Mouse (Mus musculus) forebrain, embryonic 16.5 days (tissue): ENCODE results near the gene Dhx33. TPM values are rescaled to one million over a fixed set of nuclear protein-coding genes. Genes with fewer than 3 reads are reported as not detected.

Experiments
- ATAC-seq: fragments of 200-750 bp; cut with Nextera tagmentation; 2 replicates; pipeline ENCODE4 v1.8.0; 2017; ENCODE audit warnings: mild to moderate bottlenecking, moderate library complexity
- H3K27ac ChIP-seq: fragments of 300-500 bp; sonication (generic); 2 replicates; pipeline ENCODE4 v1.5.1; 2014; ENCODE audit warnings: low read length, control low read depth
- H3K27me3 ChIP-seq: fragments of 300-500 bp; sonication (generic); replicated peaks from 2 replicates; pipeline ENCODE4 v1.6.1; 2014; ENCODE audit warnings: low read length; ENCODE audit not compliant: control insufficient read depth, insufficient read depth
- H3K36me3 ChIP-seq: fragments of 300-500 bp; sonication (generic); 2 replicates; pipeline ENCODE4 v1.6.1; 2014; ENCODE audit not compliant: control insufficient read depth, insufficient read depth
- H3K4me1 ChIP-seq: fragments of 300-500 bp; sonication (generic); replicated peaks from 2 replicates; pipeline ENCODE4 v1.6.1; 2014; ENCODE audit warnings: low read length; ENCODE audit not compliant: control insufficient read depth, insufficient read depth
- H3K4me2 ChIP-seq: fragments of 300-500 bp; sonication (generic); 2 replicates; pipeline ENCODE4 v1.6.1; 2014; ENCODE audit warnings: mild to moderate bottlenecking, low read length, control low read depth
- H3K4me3 ChIP-seq: fragments of 300-500 bp; sonication (generic); replicated peaks from 2 replicates; pipeline ENCODE4 v1.5.1; 2014; ENCODE audit warnings: mild to moderate bottlenecking, low read length, control low read depth
- H3K9ac ChIP-seq: fragments of 300-500 bp; sonication (generic); replicated peaks from 2 replicates; pipeline ENCODE4 v1.6.1; 2014; ENCODE audit warnings: low read depth, low read length, control low read depth
- H3K9me3 ChIP-seq: fragments of 300-500 bp; sonication (generic); 2 replicates; pipeline ENCODE4 v1.6.1; 2016; ENCODE audit warnings: low read length; ENCODE audit not compliant: control insufficient read depth
- WGBS: fragments of 180-500 bp; shearing (Covaris S2); extraction: QIAGEN DNeasy Blood & Tissue Kit; methylation state at CpG from one replicate; pipeline ENCODE4 v1.1.7; 2014; 5-methylcytosine and 5-hydroxymethylcytosine counted together
- polyA plus RNA-seq: library from polyadenylated mRNA; unstranded; fragments of >200 nt; fragmentation: Nextera tagmentation; extraction: Ambion mirVana; gene quantifications from 2 replicates; pipeline ENCODE4 v1.2.1, GENCODE M21; 2015

Gene Dhx33
- polyA plus RNA-seq, 1 experiment from 2014 or later, result 19.4 TPM

DNA sequence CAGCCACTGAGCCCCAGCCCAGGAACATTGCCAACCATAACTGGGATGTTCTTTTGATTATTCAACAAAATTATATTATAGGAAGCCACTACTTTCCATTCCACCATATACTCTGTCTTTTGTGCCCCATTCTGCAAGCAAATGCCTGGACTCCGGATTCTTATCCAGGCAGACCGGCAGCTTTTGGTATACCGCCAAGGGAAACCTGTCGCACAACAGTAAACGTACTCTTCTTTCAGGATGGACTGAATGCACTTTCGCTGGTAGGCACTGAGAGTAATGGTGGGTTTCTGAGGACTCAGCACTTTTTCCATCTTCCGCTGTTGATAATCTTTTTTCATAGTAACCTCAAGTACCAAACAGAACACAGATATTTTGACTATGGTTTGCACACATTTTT, 60.6 kb downstream of the Dhx33 start:
- H3K36me3 ChIP-seq, result peaks cover 59% of the 10 kb centered on the region
- H3K4me2 ChIP-seq, result no peak overlapping the region
- no peak overlapping the region for H3K4me3 ChIP-seq
- H3K9me3 ChIP-seq, result no peaks in the 10 kb centered on the region
- H3K27me3 ChIP-seq, result no peaks in the 10 kb centered on the region
- H3K9ac ChIP-seq, result no peak overlapping the region
- WGBS, result 84% methylated on average over 7 of the region's 7 CpGs
- no peak overlapping the region for H3K27ac ChIP-seq
- H3K4me1 ChIP-seq, result no peaks in the 10 kb centered on the region
- ATAC-seq, result no peak

DNA sequence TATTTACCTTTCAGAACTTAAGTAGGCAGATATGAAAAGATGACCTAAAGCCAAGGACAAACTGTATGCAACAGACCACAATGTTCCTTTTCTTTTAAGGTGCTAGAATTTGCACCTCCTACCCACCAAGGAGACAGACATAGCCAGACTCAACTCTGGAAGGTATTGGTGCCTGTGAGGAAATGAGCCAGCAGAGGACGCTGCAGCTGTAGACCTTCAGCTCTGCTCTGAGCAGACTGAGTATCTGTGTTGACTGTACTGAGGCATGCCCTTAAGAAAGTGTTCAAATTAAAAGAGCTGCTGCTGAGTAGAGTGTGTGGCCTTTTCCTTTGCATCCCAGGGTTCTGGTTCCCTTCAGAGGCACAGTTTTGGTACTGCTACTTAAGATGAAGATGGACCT, 61.6 kb downstream of the Dhx33 start:
- no peaks in the 10 kb centered on the region for H3K4me1 ChIP-seq
- H3K36me3 ChIP-seq, result peaks cover 53% of the 10 kb centered on the region
- H3K27ac ChIP-seq, result no peak overlapping the region
- no peaks in the 10 kb centered on the region for H3K27me3 ChIP-seq
- H3K4me2 ChIP-seq, result no peak overlapping the region
- WGBS, result 84% methylated on average over 1 of the region's 1 CpGs
- no peak overlapping the region for H3K4me3 ChIP-seq
- no peaks in the 10 kb centered on the region for H3K9me3 ChIP-seq
- no peak for ATAC-seq
- H3K9ac ChIP-seq, result no peak overlapping the region

DNA sequence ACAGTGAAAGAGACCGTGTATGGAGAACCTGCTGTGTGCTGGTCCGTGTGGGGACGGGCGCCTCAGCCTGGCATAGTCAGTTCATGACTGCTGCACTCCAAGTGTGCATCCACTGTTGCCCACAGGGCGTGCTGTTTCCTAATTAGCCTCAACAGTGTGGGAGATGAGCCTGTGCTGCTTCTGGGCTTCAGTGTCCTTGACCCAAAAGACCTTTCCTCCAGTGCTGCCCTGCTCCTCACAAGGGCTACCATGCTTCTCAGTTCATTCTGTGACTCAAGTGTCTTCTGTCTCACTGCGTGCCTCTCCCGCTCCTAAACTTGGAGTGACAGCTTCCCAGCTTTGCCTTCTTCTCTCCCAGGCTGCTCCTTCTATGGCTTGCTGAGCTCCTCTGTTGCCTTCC, 68.9 kb downstream of the Dhx33 start:
- H3K4me2 ChIP-seq, result no peak overlapping the region
- H3K9ac ChIP-seq, result no peak overlapping the region
- 88% methylated on average over 7 of the region's 7 CpGs for WGBS
- H3K27ac ChIP-seq, result no peak overlapping the region
- no peak overlapping the region for H3K4me3 ChIP-seq
- no peaks in the 10 kb centered on the region for H3K9me3 ChIP-seq
- H3K36me3 ChIP-seq, result peaks cover 33% of the 10 kb centered on the region
- no peaks in the 10 kb centered on the region for H3K4me1 ChIP-seq
- H3K27me3 ChIP-seq, result no peaks in the 10 kb centered on the region
- no peak for ATAC-seq

Other genes with a start within 250 kb of the Dhx33 start
- gene Zfp3, start 240.2 kb downstream of the Dhx33 start, polyA plus RNA-seq, result 18.2 and 18.9 TPM in 2 replicates
- not detected in 2 replicates for gene Scimp, start 191.9 kb downstream of the Dhx33 start, polyA plus RNA-seq
- 77.9 and 82.8 TPM in 2 replicates for gene Rabep1, start 159.7 kb downstream of the Dhx33 start, polyA plus RNA-seq
- 150 and 157 TPM in 2 replicates for gene Nup88, start 34.5 kb downstream of the Dhx33 start, polyA plus RNA-seq
- gene Rpain, start 34.2 kb downstream of the Dhx33 start, polyA plus RNA-seq, result 79.9 and 87.0 TPM in 2 replicates
- 189 and 203 TPM in 2 replicates for gene C1qbp, start 21.4 kb downstream of the Dhx33 start, polyA plus RNA-seq
- 41.4 and 46.2 TPM in 2 replicates for gene Mis12, start 15.2 kb upstream of the Dhx33 start, polyA plus RNA-seq
- 36.8 and 39.9 TPM in 2 replicates for gene Derl2, start 15.4 kb upstream of the Dhx33 start, polyA plus RNA-seq
- gene 6330403K07Rik, start 29.1 kb upstream of the Dhx33 start, polyA plus RNA-seq, result 622 and 653 TPM in 2 replicates
- gene Nlrp1a, start 140.3 kb upstream of the Dhx33 start, polyA plus RNA-seq, result 0.08 TPM in 1 of 2 replicates, not detected in the other
- gene Nlrp1b, start 226.3 kb upstream of the Dhx33 start, polyA plus RNA-seq, result not detected in 2 replicates